Mouse (Mus musculus) embryonic stem cell, embryonic (primary cell): ENCODE results near the gene Adm.

Experiments
- CTCF ChIA-PET, 4 experiments: fragments of 300-600 bp in 2 of 4; fragments of 350-600 bp in 2 of 4; sonication (Branson Sonifier 250); formaldehyde crosslinking; loops; one replicate each; lab custom pipeline; 2022; ENCODE audit warnings: inconsistent platforms in 2 of 4; lab: Charles Lee
- POLR2A ChIA-PET, 4 experiments: fragments of 300-600 bp in 2 of 4; fragments of 350-600 bp in 2 of 4; sonication (Branson Sonifier 250); formaldehyde crosslinking; loops; one replicate each; lab custom pipeline; 2022; ENCODE audit warnings: antibody characterized with exemption in 4 of 4, inconsistent platforms in 1 of 4; lab: Charles Lee

Adm gene

DNA sequence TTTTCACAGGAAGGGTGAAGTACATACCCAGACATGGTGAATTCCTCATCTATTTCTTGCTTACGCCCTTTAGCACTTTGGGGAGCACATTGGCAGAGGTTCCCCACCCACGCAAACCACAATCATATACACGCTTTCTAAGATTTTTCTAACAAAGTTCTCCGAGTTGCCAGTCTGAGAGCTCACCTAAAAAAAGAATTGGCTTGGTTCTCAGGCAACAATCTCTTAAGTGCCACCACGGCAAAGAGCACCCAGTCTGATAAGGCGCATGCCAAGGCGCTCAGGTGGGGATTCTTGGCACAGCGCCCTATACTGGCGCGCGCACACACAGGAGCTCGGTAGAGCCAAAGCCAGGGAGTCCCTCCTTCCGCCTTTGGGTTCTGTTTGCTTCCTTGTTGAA lies 2.5 kb upstream of the Adm start:
- ChIA-PET POLR2A (interaction anchor here in 2 of 4 experiments (1.6 to 5.3 kb wide), 5 partner anchors 10 to 337 kb away, joined by 3 to 45 read pairs (median 19); partner anchors contain the start of gene Sbf2 (in 2 of the 2)), CTCF (interaction anchor here in 1 of 4 experiments (1.1 kb wide), 1 partner anchor 15 kb away, joined by 3 read pairs; no protein-coding TSS in a partner anchor)

DNA sequence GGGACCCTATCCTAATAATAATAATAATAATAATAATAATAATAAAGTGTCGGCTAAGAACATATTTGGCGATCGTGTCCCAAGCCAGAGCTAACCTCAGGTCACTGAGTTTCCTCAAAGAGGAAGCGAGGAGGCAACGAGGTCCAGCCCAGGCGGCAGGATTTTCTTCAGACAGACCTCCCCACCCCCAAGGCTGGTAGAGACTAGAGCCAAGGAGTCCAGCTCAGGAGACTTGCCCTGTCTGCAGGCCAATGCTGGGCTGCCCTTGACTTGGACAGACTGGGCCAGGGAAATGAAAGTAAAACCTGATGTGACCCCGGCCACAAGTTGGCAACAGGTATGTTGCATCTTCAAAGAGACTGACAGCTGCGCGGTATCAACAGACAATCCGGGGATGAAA lies 2.0 kb upstream of the Adm start:
- CTCF ChIA-PET, result interaction anchor here in 1 of 4 experiments (1.1 kb wide), 1 partner anchor 14 kb away, joined by 3 read pairs; no protein-coding TSS in a partner anchor
- POLR2A ChIA-PET, result interaction anchor here in 2 of 4 experiments (1.6 to 5.3 kb wide), 5 partner anchors 11 to 338 kb away, joined by 3 to 45 read pairs (median 19); partner anchors contain the start of gene Sbf2 (in 2 of the 2)

DNA sequence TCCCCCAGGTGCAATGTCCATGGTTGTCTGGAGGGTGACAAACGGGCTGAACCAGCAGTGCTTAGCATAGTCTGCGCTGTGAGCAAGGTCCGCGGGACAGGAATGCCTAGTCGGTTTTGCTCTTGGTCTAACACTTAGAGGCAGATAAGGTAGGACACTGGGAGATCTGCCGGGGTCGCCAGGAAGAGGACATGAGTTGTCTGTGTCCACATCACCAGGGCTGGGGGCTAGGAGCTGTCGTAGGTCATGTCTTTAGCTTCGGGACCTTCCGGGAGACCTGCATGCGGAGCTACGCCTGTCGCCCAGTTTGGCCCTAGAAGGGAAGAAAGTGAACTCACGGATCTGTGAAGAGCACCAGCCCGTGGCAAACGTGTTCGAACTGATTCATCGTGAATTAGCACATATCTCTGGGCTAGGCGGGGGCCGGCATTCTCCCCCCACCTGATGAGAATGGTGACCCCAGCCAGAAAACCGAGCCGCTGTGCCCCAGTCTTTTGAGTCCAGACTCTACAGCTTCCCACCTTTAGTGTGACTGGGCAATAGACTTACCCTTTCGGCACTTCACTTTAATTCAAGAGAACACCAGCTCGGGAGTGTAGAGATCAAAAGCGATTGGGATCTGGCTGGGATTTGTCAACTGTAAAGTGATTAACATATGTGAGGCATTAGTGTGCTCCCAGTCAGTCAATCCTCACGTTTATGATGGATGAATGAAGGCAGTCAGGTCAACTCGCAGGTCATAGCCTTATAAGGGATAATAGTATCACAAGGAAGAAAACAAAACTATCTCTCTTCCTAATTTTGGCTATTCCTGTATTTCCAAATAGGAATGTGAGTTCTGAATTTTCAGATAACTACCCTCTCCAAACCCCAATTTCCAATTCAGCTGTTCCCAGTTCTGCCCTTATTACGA lies 1.0 kb upstream of the Adm start:
- POLR2A ChIA-PET, result interaction anchor here in 3 of 4 experiments (0.8 to 7.1 kb wide), 27 partner anchors 7 to 565 kb away, joined by 3 to 47 read pairs (median 5); partner anchors contain the start of genes Ampd3 (in 2 of the 3), Sbf2 (in 2 of the 3) and Wee1 (in 1 of the 3)
- CTCF ChIA-PET, result interaction anchor here in 2 of 4 experiments (0.8 to 1.8 kb wide), 12 partner anchors 10 to 511 kb away, joined by 3 to 8 read pairs (median 4); no protein-coding TSS in a partner anchor

DNA sequence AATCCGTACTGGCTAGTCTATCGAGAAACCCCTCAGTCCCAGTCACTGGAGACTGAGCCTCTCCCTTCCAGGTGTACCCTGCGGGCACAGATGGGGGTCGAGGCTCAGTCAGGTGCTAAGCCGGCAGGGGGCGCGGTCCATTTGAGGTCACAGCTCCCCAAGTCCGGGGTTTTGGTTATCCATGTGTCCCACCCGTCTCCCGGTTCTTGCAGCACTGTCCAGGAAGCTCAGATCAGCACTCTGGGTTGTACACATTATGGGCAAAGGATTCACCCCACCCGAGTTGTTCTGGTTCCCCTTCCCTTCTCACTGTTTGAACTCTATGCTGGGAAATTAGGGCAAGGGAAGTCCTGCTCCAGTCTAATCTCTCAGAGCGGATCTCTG lies 370 bp upstream of the Adm start:
- POLR2A ChIA-PET, result interaction anchor here in 3 of 4 experiments (0.8 to 7.1 kb wide), 30 partner anchors 7 to 566 kb away, joined by 3 to 47 read pairs (median 4); partner anchors contain the start of genes Ampd3 (in 2 of the 3), Sbf2 (in 2 of the 3), Eif4g2 (in 1 of the 3) and Wee1 (in 1 of the 3)
- CTCF ChIA-PET, result interaction anchor here in 2 of 4 experiments (0.7 to 1.8 kb wide), 14 partner anchors 9 to 512 kb away, joined by 3 to 8 read pairs (median 4); no protein-coding TSS in a partner anchor

DNA sequence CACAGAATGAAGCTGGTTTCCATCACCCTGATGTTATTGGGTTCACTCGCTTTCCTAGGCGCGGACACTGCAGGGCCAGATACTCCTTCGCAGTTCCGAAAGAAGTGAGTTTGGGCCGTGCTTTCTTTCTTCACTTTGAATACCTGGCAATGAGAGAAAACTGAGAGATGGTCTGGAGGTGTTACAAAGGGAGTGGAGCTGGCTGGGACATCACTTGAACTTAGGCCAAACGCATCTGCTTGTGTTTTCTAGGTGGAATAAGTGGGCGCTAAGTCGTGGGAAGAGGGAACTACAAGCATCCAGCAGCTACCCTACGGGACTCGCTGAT lies 776 bp downstream of the Adm start:
- CTCF ChIA-PET, result interaction anchor here in 3 of 4 experiments (0.6 to 2.6 kb wide), 9 partner anchors 17 to 553 kb away, joined by 3 to 11 read pairs (median 3); no protein-coding TSS in a partner anchor
- POLR2A ChIA-PET, result interaction anchor here in 3 of 4 experiments (0.9 to 7.1 kb wide), 29 partner anchors 8 to 567 kb away, joined by 3 to 47 read pairs (median 4); partner anchors contain the start of genes Sbf2 (in 3 of the 3) and Wee1 (in 2 of the 3)

DNA sequence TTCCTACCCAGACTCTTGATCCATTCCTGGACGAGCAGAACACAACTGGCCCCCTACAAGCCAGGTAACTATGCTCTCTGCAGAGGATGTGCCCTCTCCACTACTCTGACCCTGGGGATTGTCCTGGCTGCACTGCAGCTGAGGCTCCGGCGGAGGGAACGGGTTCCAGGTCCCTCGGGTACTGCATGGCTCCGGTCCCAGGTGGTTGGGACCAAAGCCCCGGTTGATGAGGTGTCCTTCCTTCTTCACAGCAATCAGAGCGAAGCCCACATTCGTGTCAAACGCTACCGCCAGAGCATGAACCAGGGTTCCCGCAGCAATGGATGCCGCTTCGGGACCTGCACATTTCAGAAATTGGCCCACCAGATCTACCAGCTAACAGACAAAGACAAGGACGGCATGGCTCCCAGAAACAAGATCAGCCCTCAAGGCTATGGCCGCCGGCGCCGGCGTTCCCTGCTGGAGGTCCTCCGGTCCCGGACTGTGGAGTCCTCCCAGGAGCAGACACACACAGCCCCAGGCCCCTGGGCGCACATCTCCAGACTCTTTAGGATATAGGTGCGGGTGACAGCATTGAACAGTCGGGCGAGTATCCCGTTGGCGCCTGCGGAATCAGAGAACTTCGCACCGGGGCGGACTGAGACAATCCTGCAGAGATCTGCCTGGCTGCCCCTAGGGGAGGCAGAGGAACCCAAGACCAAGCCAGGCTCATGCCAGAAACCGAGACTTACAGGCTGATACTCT lies 1.3 kb downstream of the Adm start:
- CTCF ChIA-PET, result interaction anchor here in 3 of 4 experiments (1.0 to 2.6 kb wide), 5 partner anchors 17 to 342 kb away, joined by 3 to 11 read pairs (median 3); no protein-coding TSS in a partner anchor
- POLR2A ChIA-PET, result interaction anchor here in 3 of 4 experiments (0.9 to 7.1 kb wide), 23 partner anchors 8 to 567 kb away, joined by 3 to 47 read pairs (median 4); partner anchors contain the start of genes Sbf2 (in 3 of the 3) and Wee1 (in 2 of the 3)

DNA sequence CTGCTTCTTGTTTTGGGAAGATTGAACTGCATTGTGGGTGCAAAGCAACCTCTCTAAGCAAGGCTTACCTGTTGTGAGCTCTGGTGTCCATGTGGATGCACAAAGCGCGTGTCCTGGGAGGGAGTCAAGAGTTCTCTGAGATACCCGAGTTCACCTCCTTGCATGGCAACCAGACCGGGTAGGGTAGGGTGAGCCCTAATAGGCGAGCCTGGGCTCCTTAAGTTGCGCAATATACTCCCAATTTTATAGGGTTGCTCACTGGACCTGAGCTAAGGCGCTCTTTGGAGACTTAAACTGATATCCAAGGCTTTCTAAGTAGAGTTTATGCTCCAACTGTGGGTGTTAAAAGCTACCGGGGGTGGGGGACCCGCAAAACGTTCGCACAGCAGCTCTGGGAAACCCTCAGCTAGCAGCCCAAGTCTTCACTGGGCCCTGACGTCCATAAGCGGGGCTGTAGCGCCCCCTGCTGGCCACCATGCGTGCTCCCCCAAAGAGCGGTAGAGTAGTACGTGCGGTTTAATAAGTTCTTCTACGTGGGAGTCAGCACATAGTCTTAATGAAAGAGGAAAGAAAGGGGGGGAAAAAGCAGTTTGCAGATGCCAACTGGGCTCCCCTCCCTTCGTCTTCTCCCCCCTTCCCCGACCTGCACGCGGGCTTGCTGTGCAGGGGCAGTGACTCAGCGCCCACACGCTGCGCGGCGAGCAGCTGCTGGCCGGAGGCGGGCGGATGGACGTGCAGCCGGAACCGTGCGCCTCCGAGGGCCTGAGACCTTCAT lies 2.6 kb downstream of the Adm start:
- CTCF ChIA-PET, result interaction anchor here (0.5 to 2.6 kb wide), 43 partner anchors 9 to 467 kb away, joined by 3 to 19 read pairs (median 4); no protein-coding TSS in a partner anchor
- POLR2A ChIA-PET, result interaction anchor here in 3 of 4 experiments (0.7 to 7.1 kb wide), 24 partner anchors 9 to 521 kb away, joined by 3 to 47 read pairs (median 5); partner anchors contain the start of gene Sbf2 (in 2 of the 3)

DNA sequence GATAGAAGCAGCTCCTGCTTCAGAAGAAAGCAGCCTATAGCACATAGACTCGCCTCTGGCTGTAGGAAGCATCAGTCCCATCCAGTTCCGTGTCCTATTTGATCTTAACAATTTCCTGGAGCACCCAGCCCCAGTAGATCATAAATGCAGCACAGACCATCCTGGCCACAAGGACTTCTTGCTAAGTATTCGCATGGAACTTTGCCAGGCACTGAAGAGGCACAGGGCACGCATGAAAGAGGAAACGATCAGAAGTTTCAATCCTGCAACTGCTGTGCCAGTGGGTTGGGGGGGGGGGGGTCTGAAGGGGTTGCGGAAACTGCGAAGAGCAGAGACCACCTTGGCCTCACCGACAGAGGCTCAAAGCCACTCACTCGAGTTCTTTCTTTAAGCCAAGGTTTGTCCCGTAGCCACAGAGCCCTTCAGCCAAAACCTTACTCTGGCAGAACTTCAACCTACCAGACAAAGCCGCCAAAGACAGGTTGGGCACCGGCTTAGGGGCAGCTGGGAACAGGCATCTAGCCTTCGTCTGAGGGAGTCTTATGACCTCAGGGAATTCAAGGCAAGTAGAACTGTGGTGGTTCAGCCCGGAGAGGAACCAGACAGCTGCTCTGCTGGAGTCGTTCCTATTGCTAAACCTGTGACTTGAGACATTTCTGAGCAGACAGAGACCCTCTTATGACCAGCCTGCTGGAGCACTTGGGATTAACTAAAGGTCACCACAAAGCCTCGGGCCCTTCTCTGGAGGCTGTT lies 3.9 kb downstream of the Adm start:
- ChIA-PET POLR2A (interaction anchor here in 3 of 4 experiments (0.5 to 7.1 kb wide), 30 partner anchors 7 to 630 kb away, joined by 3 to 47 read pairs (median 4); partner anchors contain the start of genes Sbf2 (in 2 of the 3) and Ampd3 (in 1 of the 3)), CTCF (interaction anchor here (0.5 to 2.0 kb wide), 26 partner anchors 8 to 467 kb away, joined by 3 to 19 read pairs (median 4); no protein-coding TSS in a partner anchor)

DNA sequence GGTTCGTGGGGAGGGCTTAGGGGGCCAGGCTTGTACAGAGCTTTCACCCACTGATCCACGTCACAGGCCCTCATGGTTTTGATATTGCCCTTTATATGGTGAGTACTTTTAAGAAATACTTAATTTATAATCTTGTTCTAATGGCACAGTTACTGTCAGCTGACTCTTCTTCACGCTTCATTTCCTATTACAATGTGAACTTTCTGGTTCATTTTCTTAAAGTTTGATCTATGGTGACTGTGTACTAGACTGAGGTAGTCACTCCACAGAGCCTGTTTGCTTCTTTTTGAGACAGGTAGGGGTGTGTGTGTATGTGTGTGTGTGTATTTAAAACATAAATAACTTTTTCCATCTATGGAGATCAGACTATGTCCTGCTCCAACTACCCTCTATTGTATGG lies 8.5 kb downstream of the Adm start:
- CTCF ChIA-PET, result interaction anchor here in 1 of 4 experiments (0.9 kb wide), 2 partner anchors 10 to 521 kb away, joined by 3 to 4 read pairs; no protein-coding TSS in a partner anchor
- POLR2A ChIA-PET, result interaction anchor here in 3 of 4 experiments (0.6 to 1.6 kb wide), 6 partner anchors 8 to 451 kb away, joined by 3 to 7 read pairs (median 4); partner anchors contain the start of gene Adm (in 3 of the 3)

DNA sequence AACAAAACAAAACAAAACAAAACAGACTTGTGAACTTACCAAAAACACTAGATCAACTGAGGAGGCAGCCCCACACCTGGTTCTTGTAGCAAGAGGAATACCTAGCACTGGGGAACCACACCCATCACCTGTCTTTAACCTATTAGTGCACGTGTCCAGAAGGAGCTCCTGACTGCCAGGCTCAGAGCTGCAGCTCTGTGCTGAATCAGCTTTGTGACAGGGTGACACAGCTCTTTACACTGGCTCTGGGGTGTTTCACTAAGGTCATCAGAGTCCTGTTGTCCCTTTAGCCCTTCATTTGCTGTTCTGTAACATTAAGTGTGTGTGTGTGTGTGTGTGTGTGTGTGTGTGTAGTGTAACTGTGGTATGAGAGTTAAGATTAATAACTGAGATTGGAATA lies 9.1 kb downstream of the Adm start:
- CTCF ChIA-PET, result interaction anchor here in 2 of 4 experiments (0.6 to 0.9 kb wide), 5 partner anchors 8 to 522 kb away, joined by 3 to 7 read pairs (median 3); no protein-coding TSS in a partner anchor
- POLR2A ChIA-PET, result interaction anchor here in 3 of 4 experiments (0.6 to 1.6 kb wide), 9 partner anchors 9 to 452 kb away, joined by 3 to 7 read pairs (median 4); partner anchors contain the start of gene Adm (in 3 of the 3)

DNA sequence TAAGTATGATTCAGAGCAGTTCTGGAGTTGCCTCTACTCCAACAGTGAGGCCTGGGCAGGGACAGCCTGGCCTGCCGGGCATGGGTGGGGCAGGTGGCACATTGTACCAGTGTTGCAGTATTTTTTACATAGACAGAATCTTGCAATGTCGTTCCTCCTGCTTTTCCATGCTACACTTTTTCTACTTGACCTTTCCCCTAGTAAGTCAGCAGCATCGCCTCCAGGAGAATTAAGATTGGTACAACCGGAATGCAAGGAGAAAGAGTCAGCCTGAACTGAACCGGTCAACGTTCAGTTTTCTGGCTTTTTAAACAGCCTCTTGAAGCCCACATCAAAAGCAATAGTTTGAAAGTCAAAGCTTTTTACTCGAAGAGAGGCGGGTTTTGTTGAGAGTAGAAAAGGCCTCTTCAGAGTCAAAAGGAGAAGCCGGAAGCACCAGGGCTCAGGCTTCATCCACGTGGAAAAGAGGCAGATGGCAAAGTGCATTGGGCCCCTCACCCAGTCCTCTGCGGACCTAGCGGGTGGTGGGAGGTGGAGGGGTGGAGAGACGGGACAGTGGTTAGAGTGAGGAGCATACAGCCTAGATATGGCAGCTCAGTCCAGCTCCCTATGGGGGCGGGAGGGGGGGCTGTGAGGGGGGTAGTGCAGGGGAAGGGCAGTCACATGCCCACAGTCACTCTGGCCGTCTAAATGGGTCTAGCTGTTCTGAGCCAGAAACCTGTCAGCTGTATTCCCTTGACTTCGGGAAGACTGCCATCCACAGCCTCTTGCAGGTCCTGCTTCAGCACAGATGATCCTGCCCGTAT lies 11.0 kb downstream of the Adm start:
- CTCF ChIA-PET, result interaction anchor here in 3 of 4 experiments (0.9 to 2.4 kb wide), 8 partner anchors 8 to 474 kb away, joined by 3 to 16 read pairs (median 4); partner anchors contain the start of gene Adm (in 1 of the 3)

DNA sequence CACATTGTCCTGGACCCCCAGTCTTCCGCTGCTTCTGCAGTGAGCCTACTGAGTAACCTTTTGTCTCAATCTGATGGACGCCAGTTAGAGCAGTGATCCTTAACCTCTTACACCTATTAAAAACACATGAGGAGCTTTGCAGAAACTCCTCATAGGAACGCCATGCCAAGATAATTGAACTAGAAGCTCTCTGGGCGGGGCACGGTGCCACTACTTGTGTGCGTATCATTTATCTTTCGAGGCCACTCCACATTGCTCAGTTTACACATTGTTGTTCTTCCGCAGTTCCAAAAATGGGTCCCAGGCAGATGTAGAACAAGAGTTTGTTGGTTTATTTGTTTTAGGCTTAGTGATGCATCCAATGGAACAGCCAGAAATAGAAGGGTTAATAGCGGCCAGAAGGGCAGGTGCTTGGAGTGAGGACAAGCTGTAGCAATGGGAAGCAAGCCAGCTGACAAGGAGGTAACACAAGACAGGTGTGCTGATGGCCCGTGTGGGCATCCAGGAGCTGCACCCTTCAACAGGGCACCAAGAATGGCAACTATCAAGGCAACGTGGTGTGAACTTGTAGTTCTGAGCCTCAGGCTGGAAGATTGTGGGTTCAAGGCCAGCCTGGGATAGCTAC lies 11.9 kb downstream of the Adm start:
- CTCF ChIA-PET, result interaction anchor here (0.5 to 2.4 kb wide), 10 partner anchors 8 to 465 kb away, joined by 3 to 16 read pairs (median 3); partner anchors contain the start of gene Adm (in 1 of the 4)

More for the DNA sequence above, 11.0 kb downstream of the Adm start:
- POLR2A ChIA-PET, result interaction anchor here in 3 of 4 experiments (0.6 to 2.7 kb wide), 15 partner anchors 8 to 1192 kb away, joined by 3 to 19 read pairs (median 5); partner anchors contain the start of genes Adm (in 2 of the 3) and Sbf2 (in 1 of the 3)

DNA sequence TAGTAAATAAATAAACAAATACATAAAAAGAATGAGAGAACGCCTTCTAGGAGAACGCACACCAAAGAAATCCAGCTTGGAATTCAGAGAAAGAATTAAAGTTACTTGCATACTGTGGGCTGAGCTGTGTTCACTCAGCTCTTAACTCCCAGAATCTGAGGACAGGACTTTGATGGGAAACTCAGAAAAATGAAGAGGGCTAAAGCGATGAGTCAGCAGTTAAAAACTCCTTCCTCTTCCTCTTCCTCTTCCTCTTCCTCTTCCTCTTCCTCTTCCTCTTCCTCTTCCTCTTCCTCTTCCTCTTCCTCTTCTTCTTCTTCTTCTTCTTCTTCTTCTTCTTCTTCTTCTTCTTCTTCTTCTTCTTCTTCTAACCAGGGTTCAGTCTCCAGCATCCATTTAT lies 12.5 kb downstream of the Adm start:
- ChIA-PET CTCF (interaction anchor here in 3 of 4 experiments (0.7 to 2.4 kb wide), 7 partner anchors 8 to 353 kb away, joined by 3 to 16 read pairs (median 5); partner anchors contain the start of gene Adm (in 1 of the 3)), POLR2A (interaction anchor here in 3 of 4 experiments (0.7 to 2.7 kb wide), 8 partner anchors 8 to 206 kb away, joined by 3 to 19 read pairs (median 6); partner anchors contain the start of gene Adm (in 2 of the 3))

More for the DNA sequence above, 11.9 kb downstream of the Adm start:
- POLR2A ChIA-PET, result interaction anchor here in 3 of 4 experiments (0.7 to 2.7 kb wide), 13 partner anchors 9 to 449 kb away, joined by 3 to 19 read pairs (median 4); partner anchors contain the start of genes Adm (in 3 of the 3) and Sbf2 (in 1 of the 3)
